Mouse (Mus musculus) liver, embryonic 14.5 days (tissue): ENCODE results near the gene Pnlip. TPM values are rescaled to one million over a fixed set of nuclear protein-coding genes. Genes with fewer than 3 reads are reported as not detected.

Source experiments
- ATAC-seq: fragments of 200-750 bp; cut with Nextera tagmentation; 2 replicates; pipeline ENCODE4 v1.8.0; 2017; ENCODE audit warnings: moderate number of reproducible peaks, mild to moderate bottlenecking, moderate library complexity; ENCODE audit not compliant: insufficient read depth
- DNase-seq, 3 experiments: peaks; one replicate each; pipeline ENCODE4 v3.0.0-alpha.2; 2012 to 2013; ENCODE audit warnings: low read depth in 3 of 3, low spot score in 3 of 3
- H3K27ac ChIP-seq: fragments of 300-500 bp; sonication (generic); 2 replicates; pipeline ENCODE4 v1.5.1; 2014; ENCODE audit warnings: moderate library complexity, mild to moderate bottlenecking, control low read depth, inconsistent platforms
- H3K27me3 ChIP-seq: fragments of 300-500 bp; sonication (generic); 2 replicates; pipeline ENCODE4 v1.6.1; 2014; ENCODE audit warnings: mild to moderate bottlenecking, low read length, moderate library complexity; ENCODE audit not compliant: control insufficient read depth, insufficient read depth
- H3K36me3 ChIP-seq: fragments of 300-500 bp; sonication (generic); replicated peaks from 2 replicates; pipeline ENCODE4 v1.6.1; 2014; ENCODE audit warnings: low read depth; ENCODE audit not compliant: control insufficient read depth, insufficient read depth
- H3K4me1 ChIP-seq, 2 experiments: fragments of 200-500 bp in 1 of 2; fragments of 300-500 bp in 1 of 2; sonication (generic) in 1 of 2; replicated peaks; 2 replicates each; pipeline ENCODE4 v1.6.1; 2012 to 2014; ENCODE audit warnings: antibody characterized with exemption in 1 of 2, inconsistent platforms in 1 of 2, low read length in 1 of 2; ENCODE audit not compliant: control insufficient read depth in 2 of 2, insufficient read depth in 2 of 2
- H3K4me2 ChIP-seq: fragments of 300-500 bp; sonication (generic); 2 replicates; pipeline ENCODE4 v1.6.1; 2014; ENCODE audit warnings: low read depth, mild to moderate bottlenecking, control low read depth, moderate library complexity
- H3K4me3 ChIP-seq, 2 experiments: fragments of 200-500 bp in 1 of 2; fragments of 300-500 bp in 1 of 2; sonication (generic) in 1 of 2; 2 replicates each; pipeline ENCODE4 v1.5.1; 2012 to 2014; ENCODE audit warnings: low read depth in 2 of 2, low read length in 2 of 2, mild to moderate bottlenecking in 2 of 2, control low read depth in 1 of 2, inconsistent platforms in 1 of 2, moderate library complexity in 1 of 2; ENCODE audit not compliant: insufficient read depth in 1 of 2
- H3K9ac ChIP-seq: fragments of 300-500 bp; sonication (generic); replicated peaks from 2 replicates; pipeline ENCODE4 v1.6.1; 2014; ENCODE audit warnings: mild to moderate bottlenecking, control low read depth, moderate library complexity
- H3K9me3 ChIP-seq: fragments of 300-500 bp; sonication (generic); 2 replicates; pipeline ENCODE4 v1.6.1; 2016; ENCODE audit warnings: low read length, mixed read lengths; ENCODE audit not compliant: control insufficient read depth
- CTCF ChIP-seq: IDR thresholded peaks from 2 replicates; pipeline ENCODE4 v1.5.1; 2016; ENCODE audit warnings: antibody characterized with exemption, low read depth, control low read depth
- EP300 ChIP-seq: IDR thresholded peaks from 2 replicates; pipeline ENCODE4 v1.6.1; 2016; ENCODE audit warnings: antibody characterized with exemption, low read depth
- WGBS: fragments of 180-500 bp; shearing (Covaris S2); extraction: QIAGEN DNeasy Blood & Tissue Kit; methylation state at CpG from one replicate; pipeline ENCODE4 v1.1.7; 2014; ENCODE audit not compliant: insufficient replicate concordance; 5-methylcytosine and 5-hydroxymethylcytosine counted together
- polyA plus RNA-seq, 2 experiments: library from polyadenylated mRNA; depleted of rRNA in 1 of 2; stranded (reverse) in 1 of 2; unstranded in 1 of 2; fragments of >200 nt; fragmentation: Nextera tagmentation in 1 of 2; extraction: Ambion mirVana in 1 of 2; gene quantifications; 2 replicates each; pipeline versions ENCODE4 v1.2.1 to v1.2.3; 2012 to 2014

Pnlip gene
- polyA plus RNA-seq, 2 experiments: not detected

- no peak overlapping the region for H3K4me2 ChIP-seq
- no peaks in the 10 kb centered on the region for H3K4me1 ChIP-seq
- WGBS: 55% methylated on average over 5 of the region's 5 CpGs
- TF ChIP-seq CTCF (no peak), EP300 (no peak)
- H3K27ac ChIP-seq: no peak overlapping the region
- H3K9me3 ChIP-seq: no peaks in the 10 kb centered on the region
- DNase-seq (no peak), ATAC-seq (no peak)
- no peaks in the 10 kb centered on the region for H3K36me3 ChIP-seq
- no peak overlapping the region for H3K4me3 ChIP-seq
- H3K9ac ChIP-seq: no peak overlapping the region
- H3K27me3 ChIP-seq: no peaks in the 10 kb centered on the region
Measured at GRCm38 (mm10) chr19:58650036-58650435, 2.3 kb upstream of the Pnlip start.

GRCm38 (mm10) chr19:58662098-58662497 is 9.8 kb downstream of the Pnlip start:
- ATAC-seq (no peak), DNase-seq (no peak)
- Histone ChIP-seq H3K27ac (no peak overlapping the region), H3K4me2 (no peak overlapping the region), H3K4me1 (no peaks in the 10 kb centered on the region), H3K4me3 (no peak overlapping the region), H3K36me3 (no peaks in the 10 kb centered on the region), H3K9ac (no peak overlapping the region), H3K9me3 (no peaks in the 10 kb centered on the region), H3K27me3 (no peaks in the 10 kb centered on the region)
- WGBS: 42% methylated on average over 4 of the region's 4 CpGs
- TF ChIP-seq EP300 (no peak), CTCF (no peak)

GRCm38 (mm10) chr19:58663317-58663716 is 11.0 kb downstream of the Pnlip start:
- DNase-seq: no peak
- no peak for TF ChIP-seq CTCF
- TF ChIP-seq EP300: no peak
- no peaks in the 10 kb centered on the region for H3K9me3 ChIP-seq
- H3K36me3 ChIP-seq: no peaks in the 10 kb centered on the region
- ATAC-seq: no peak
- no peak overlapping the region for H3K4me2 ChIP-seq
- 50% methylated on average over 2 of the region's 2 CpGs for WGBS
- H3K4me1 ChIP-seq: no peaks in the 10 kb centered on the region
- no peak overlapping the region for H3K27ac ChIP-seq
- H3K27me3 ChIP-seq: no peaks in the 10 kb centered on the region
- H3K9ac ChIP-seq: no peak overlapping the region
- no peak overlapping the region for H3K4me3 ChIP-seq

GRCm38 (mm10) chr19:58664901-58665300 is 12.6 kb downstream of the Pnlip start:
- H3K9ac ChIP-seq: no peak overlapping the region
- 51% methylated on average over 5 of the region's 5 CpGs for WGBS
- H3K4me2 ChIP-seq: no peak overlapping the region
- H3K36me3 ChIP-seq: no peaks in the 10 kb centered on the region
- ATAC-seq: no peak
- no peak overlapping the region for H3K4me3 ChIP-seq
- no peaks in the 10 kb centered on the region for H3K9me3 ChIP-seq
- no peak overlapping the region for H3K27ac ChIP-seq
- TF ChIP-seq EP300 (no peak), CTCF (no peak)
- no peaks in the 10 kb centered on the region for H3K4me1 ChIP-seq
- no peak for DNase-seq
- no peaks in the 10 kb centered on the region for H3K27me3 ChIP-seq

GRCm38 (mm10) chr19:58674644-58675043 is 22.3 kb downstream of the Pnlip start:
- no peak for DNase-seq
- H3K4me3 ChIP-seq: no peak overlapping the region
- H3K4me1 ChIP-seq: no peaks in the 10 kb centered on the region
- no peaks in the 10 kb centered on the region for H3K9me3 ChIP-seq
- H3K9ac ChIP-seq: no peak overlapping the region
- H3K4me2 ChIP-seq: no peak overlapping the region
- H3K27ac ChIP-seq: no peak overlapping the region
- no peaks in the 10 kb centered on the region for H3K27me3 ChIP-seq
- no peaks in the 10 kb centered on the region for H3K36me3 ChIP-seq
- no peak for TF ChIP-seq CTCF
- TF ChIP-seq EP300: no peak
- ATAC-seq: no peak
- 55% methylated on average over 2 of the region's 2 CpGs for WGBS

- WGBS: 35% methylated on average over 8 of the region's 8 CpGs
- Histone ChIP-seq H3K9me3 (no peaks in the 10 kb centered on the region), H3K4me1 (no peaks in the 10 kb centered on the region), H3K9ac (no peak overlapping the region), H3K4me3 (no peak overlapping the region), H3K27me3 (no peaks in the 10 kb centered on the region), H3K27ac (no peak overlapping the region), H3K36me3 (no peaks in the 10 kb centered on the region), H3K4me2 (no peak overlapping the region)
- TF ChIP-seq CTCF (no peak), EP300 (no peak)
- ATAC-seq (no peak), DNase-seq (no peak)
Measured at GRCm38 (mm10) chr19:58677117-58677516, 24.8 kb downstream of the Pnlip start.
